Mouse (Mus musculus) liver, adult 2 months (tissue): Measurements from ENCODE around the gene Cfi.

Experiments
- CTCF ChIP-seq: fragments of 200-500 bp; IDR thresholded peaks from 2 replicates; pipeline ENCODE4 v1.5.1; 2011; ENCODE audit warnings: low read depth, low read length, control low read depth
- POLR2A ChIP-seq: fragments of 200-500 bp; IDR thresholded peaks from 2 replicates; pipeline ENCODE4 v1.6.1; 2011; ENCODE audit warnings: low read length, control low read depth; ENCODE audit not compliant: insufficient read depth; ENCODE audit errors: extremely low read depth

- TF ChIP-seq POLR2A (peak; percentile 73; the same call in 1 of the 2 replicates), CTCF (no peak)
Measured at GRCm38 (mm10) chr3:129901271-129901809, 65.7 kb downstream of the Cfi start, which contains the start of gene Casp6.
